Mouse (Mus musculus) embryonic stem cell, embryonic (primary cell): ENCODE measurements around the gene Bcas3.

Experiments
- CTCF ChIA-PET, 4 experiments: fragments of 300-600 bp in 2 of 4; fragments of 350-600 bp in 2 of 4; sonication (Branson Sonifier 250); formaldehyde crosslinking; loops; one replicate each; lab custom pipeline; 2022; ENCODE audit warnings: inconsistent platforms in 2 of 4; lab: Charles Lee
- POLR2A ChIA-PET, 4 experiments: fragments of 300-600 bp in 2 of 4; fragments of 350-600 bp in 2 of 4; sonication (Branson Sonifier 250); formaldehyde crosslinking; loops; one replicate each; lab custom pipeline; 2022; ENCODE audit warnings: antibody characterized with exemption in 4 of 4, inconsistent platforms in 1 of 4; lab: Charles Lee

The Bcas3 gene

GRCm38 (mm10) chr11:85613035-85613434 is 260.1 kb downstream of the Bcas3 start:
- CTCF ChIA-PET: no interaction called here
- POLR2A ChIA-PET: no interaction called here

- POLR2A ChIA-PET: no interaction called here
Observed at GRCm38 (mm10) chr11:85613586-85613985, 260.6 kb downstream of the Bcas3 start.

GRCm38 (mm10) chr11:85614431-85614830 is 261.5 kb downstream of the Bcas3 start:
- ChIA-PET CTCF (interaction anchor here in 2 of 4 experiments (0.6 to 0.7 kb wide), 4 partner anchors 13 to 1617 kb away, joined by 3 to 5 read pairs (median 3); no protein-coding TSS in a partner anchor), POLR2A (interaction anchor here in 3 of 4 experiments (0.7 kb wide), 3 partner anchors 67 to 186 kb away, joined by 3 to 5 read pairs (median 3); no protein-coding TSS in a partner anchor)

More at GRCm38 (mm10) chr11:85613586-85613985, 260.6 kb downstream of the Bcas3 start:
- CTCF ChIA-PET: no interaction called here

- CTCF ChIA-PET: interaction anchor here in 1 of 4 experiments (0.6 kb wide), 1 partner anchor 122 kb away, joined by 3 read pairs; no protein-coding TSS in a partner anchor
Observed at GRCm38 (mm10) chr11:85615421-85615820, 262.5 kb downstream of the Bcas3 start.

GRCm38 (mm10) chr11:85621486-85621885 is 268.5 kb downstream of the Bcas3 start:
- ChIA-PET CTCF (no interaction called here), POLR2A (interaction anchor here in 2 of 4 experiments (0.5 to 1.2 kb wide), 2 partner anchors 10 to 16 kb away, joined by 3 read pairs; no protein-coding TSS in a partner anchor)

More at GRCm38 (mm10) chr11:85615421-85615820, 262.5 kb downstream of the Bcas3 start:
- POLR2A ChIA-PET: interaction anchor here in 1 of 4 experiments (0.8 kb wide), 1 partner anchor 273 kb away, joined by 3 read pairs; no protein-coding TSS in a partner anchor

- POLR2A ChIA-PET: interaction anchor here in 2 of 4 experiments (0.5 to 1.2 kb wide), 2 partner anchors 10 to 16 kb away, joined by 3 read pairs; no protein-coding TSS in a partner anchor
- CTCF ChIA-PET: no interaction called here
Observed at GRCm38 (mm10) chr11:85621994-85622393, 269.0 kb downstream of the Bcas3 start.

GRCm38 (mm10) chr11:85625206-85625605 is 272.2 kb downstream of the Bcas3 start:
- POLR2A ChIA-PET: no interaction called here
- CTCF ChIA-PET: no interaction called here

GRCm38 (mm10) chr11:85626846-85627245 is 273.9 kb downstream of the Bcas3 start:
- ChIA-PET POLR2A (no interaction called here), CTCF (interaction anchor here in 1 of 4 experiments (0.6 kb wide), 1 partner anchor 12 kb away, joined by 3 read pairs; no protein-coding TSS in a partner anchor)

- CTCF ChIA-PET: interaction anchor here in 1 of 4 experiments (0.6 kb wide), 1 partner anchor 13 kb away, joined by 3 read pairs; no protein-coding TSS in a partner anchor
Observed at GRCm38 (mm10) chr11:85627405-85627804, 274.4 kb downstream of the Bcas3 start.

GRCm38 (mm10) chr11:85628303-85629063 is 275.5 kb downstream of the Bcas3 start:
- ChIA-PET POLR2A (interaction anchor here in 1 of 4 experiments (0.7 kb wide), 1 partner anchor 62 kb away, joined by 4 read pairs; no protein-coding TSS in a partner anchor), CTCF (no interaction called here)

More at GRCm38 (mm10) chr11:85627405-85627804, 274.4 kb downstream of the Bcas3 start:
- POLR2A ChIA-PET: no interaction called here

GRCm38 (mm10) chr11:85632568-85632981 is 279.6 kb downstream of the Bcas3 start:
- ChIA-PET POLR2A (interaction anchor here in 1 of 4 experiments (0.6 kb wide), 1 partner anchor 541 kb away, joined by 3 read pairs; no protein-coding TSS in a partner anchor), CTCF (no interaction called here)

- ChIA-PET CTCF (no interaction called here), POLR2A (no interaction called here)
Observed at GRCm38 (mm10) chr11:85638696-85639495, 285.9 kb downstream of the Bcas3 start.

GRCm38 (mm10) chr11:85640659-85641058 is 287.7 kb downstream of the Bcas3 start:
- ChIA-PET POLR2A (interaction anchor here in 1 of 4 experiments (0.9 kb wide), 1 partner anchor 9 kb away, joined by 3 read pairs; no protein-coding TSS in a partner anchor), CTCF (no interaction called here)

- POLR2A ChIA-PET: interaction anchor here in 1 of 4 experiments (0.5 to 0.9 kb wide), 3 partner anchors 8 to 1573 kb away, joined by 3 read pairs; no protein-coding TSS in a partner anchor
- CTCF ChIA-PET: no interaction called here
Observed at GRCm38 (mm10) chr11:85641486-85641885, 288.5 kb downstream of the Bcas3 start.

GRCm38 (mm10) chr11:85642591-85642990 is 289.6 kb downstream of the Bcas3 start:
- CTCF ChIA-PET: no interaction called here
- POLR2A ChIA-PET: interaction anchor here in 3 of 4 experiments (0.6 to 0.8 kb wide), 3 partner anchors 10 to 609 kb away, joined by 3 read pairs; no protein-coding TSS in a partner anchor

GRCm38 (mm10) chr11:85643025-85643424 is 290.1 kb downstream of the Bcas3 start:
- POLR2A ChIA-PET: interaction anchor here in 2 of 4 experiments (0.6 to 0.8 kb wide), 2 partner anchors 9 to 15 kb away, joined by 3 read pairs; no protein-coding TSS in a partner anchor

GRCm38 (mm10) chr11:85643479-85644000 is 290.6 kb downstream of the Bcas3 start:
- ChIA-PET POLR2A (interaction anchor here in 1 of 4 experiments (0.5 kb wide), 1 partner anchor 729 kb away, joined by 3 read pairs; no protein-coding TSS in a partner anchor), CTCF (interaction anchor here in 1 of 4 experiments (0.6 kb wide), 1 partner anchor 198 kb away, joined by 3 read pairs; no protein-coding TSS in a partner anchor)

More at GRCm38 (mm10) chr11:85643025-85643424, 290.1 kb downstream of the Bcas3 start:
- CTCF ChIA-PET: interaction anchor here in 1 of 4 experiments (0.6 kb wide), 1 partner anchor 199 kb away, joined by 3 read pairs; no protein-coding TSS in a partner anchor
